Mouse (Mus musculus): ENCODE measurements around the gene E330021D16Rik.

DNA sequence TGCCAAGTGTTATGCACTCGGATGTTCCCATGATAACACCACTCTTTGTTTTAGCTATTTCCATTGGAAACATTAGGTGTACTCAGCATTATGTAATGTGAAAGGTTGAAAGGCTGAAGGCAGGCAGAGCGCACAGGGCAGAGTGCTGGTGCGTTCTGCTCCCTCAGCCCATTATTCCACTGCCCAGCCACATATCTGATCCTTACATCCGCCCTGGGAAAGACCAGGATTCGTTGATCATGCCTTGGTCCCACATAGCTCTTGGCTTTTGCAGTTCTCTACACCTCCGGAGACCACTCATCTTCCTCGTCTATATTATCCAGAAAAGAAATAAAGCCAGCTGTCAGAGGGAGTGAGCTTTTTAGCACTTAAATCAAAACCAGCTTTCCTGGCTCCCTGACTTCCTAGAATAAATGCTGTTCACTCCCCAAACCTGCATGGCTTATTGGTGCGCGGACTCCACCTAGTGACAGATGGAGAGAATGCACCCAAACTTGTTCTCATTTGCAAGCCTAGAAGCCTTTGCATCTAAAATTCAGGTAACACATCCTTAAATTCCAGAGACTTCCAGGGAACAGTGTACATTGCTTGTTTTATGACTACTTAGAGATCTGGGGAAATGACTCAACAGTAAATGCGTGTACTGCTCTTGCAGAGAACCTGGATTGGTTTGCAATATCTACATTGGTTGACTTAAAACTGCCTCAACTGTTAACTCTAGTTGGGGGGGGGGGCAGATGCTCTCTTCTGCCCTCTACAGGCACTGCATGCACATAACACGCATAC is 61.8 kb downstream of the E330021D16Rik start:
- TF ChIP-seq CTCF (IDR thresholded peaks at IDR 0.05; ENCODE audit: low read depth, low read length) (no peak), POLR2AphosphoS5 (IDR thresholded peaks at IDR 0.05; ENCODE audit: insufficient replicate concordance, low read depth, low read length) (no peak), GATA1 (IDR thresholded peaks at IDR 0.05; ENCODE audit: borderline replicate concordance, low read length) (no peak), TAL1 (conservative IDR thresholded peaks at IDR 0.05; ENCODE audit: low read depth, low read length) (no peak)

Data from G1E (cell line).